Mouse (Mus musculus): ENCODE data around the gene Exo1. TPM values are rescaled to one million over a fixed set of nuclear protein-coding genes. Genes with fewer than 3 reads are reported as not detected.

Gene Exo1
- polyA plus RNA-seq, 1 experiment from 2014 or later: 48.4 TPM

Other genes with a start within 250 kb of the Exo1 start
- gene Opn3, start 187.8 kb upstream of the Exo1 start, polyA plus RNA-seq (2015; fragmentation: Nextera tagmentation; extraction: Ambion mirVana): 4.8 and 5.3 TPM in 2 replicates
- 1.4 and 1.5 TPM in 2 replicates for gene Chml, start 187.7 kb upstream of the Exo1 start, polyA plus RNA-seq (2015; fragmentation: Nextera tagmentation; extraction: Ambion mirVana)
- gene Wdr64, start 182.0 kb upstream of the Exo1 start, polyA plus RNA-seq (2015; fragmentation: Nextera tagmentation; extraction: Ambion mirVana): not detected in 2 replicates
- not detected in 2 replicates for gene Gm38100, start 39.7 kb downstream of the Exo1 start, polyA plus RNA-seq (2015; fragmentation: Nextera tagmentation; extraction: Ambion mirVana)
- gene Rbm8a2, start 98.5 kb downstream of the Exo1 start, polyA plus RNA-seq (2015; fragmentation: Nextera tagmentation; extraction: Ambion mirVana): 0.57 and 0.67 TPM in 2 replicates